Mouse (Mus musculus) liver, postnatal 0 days (tissue): ENCODE measurements around the gene Zfp78.

Experiments
- CTCF ChIP-seq: sonication (generic); IDR thresholded peaks from 2 replicates; pipeline ENCODE4 v1.5.1; 2016; ENCODE audit warnings: antibody characterized with exemption, low read depth
- EP300 ChIP-seq: IDR thresholded peaks from 2 replicates; pipeline ENCODE4 v1.6.1; 2016; ENCODE audit warnings: antibody characterized with exemption, low read depth, mild to moderate bottlenecking

DNA sequence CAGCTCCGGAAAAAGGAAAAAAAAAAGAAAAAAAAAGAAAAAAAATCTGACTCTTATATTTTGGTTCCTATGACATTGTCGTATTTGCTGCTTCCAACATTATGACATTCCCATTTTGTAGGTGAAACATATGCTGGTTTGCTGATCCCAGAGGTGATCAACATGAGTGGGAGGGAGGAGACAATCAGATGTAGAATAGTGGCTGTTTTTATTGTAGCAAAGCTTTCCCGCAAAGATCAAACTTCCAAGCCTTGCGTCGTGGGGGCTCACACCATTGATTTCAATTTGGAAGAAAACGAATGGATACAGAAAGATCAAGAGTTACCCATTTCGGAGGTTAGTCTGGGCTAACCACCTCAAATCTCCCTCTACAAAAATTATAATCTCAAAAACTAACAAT lies 1.3 kb upstream of the Zfp78 start:
- no peak for TF ChIP-seq CTCF
- no peak for TF ChIP-seq EP300
